Mouse (Mus musculus): Measurements from ENCODE around the gene Asgr2. TPM values are rescaled to one million over a fixed set of nuclear protein-coding genes. Genes with fewer than 3 reads are reported as not detected.

The Asgr2 gene
- polyA plus RNA-seq, 2 experiments, result 0.24 TPM; not detected in 1

DNA sequence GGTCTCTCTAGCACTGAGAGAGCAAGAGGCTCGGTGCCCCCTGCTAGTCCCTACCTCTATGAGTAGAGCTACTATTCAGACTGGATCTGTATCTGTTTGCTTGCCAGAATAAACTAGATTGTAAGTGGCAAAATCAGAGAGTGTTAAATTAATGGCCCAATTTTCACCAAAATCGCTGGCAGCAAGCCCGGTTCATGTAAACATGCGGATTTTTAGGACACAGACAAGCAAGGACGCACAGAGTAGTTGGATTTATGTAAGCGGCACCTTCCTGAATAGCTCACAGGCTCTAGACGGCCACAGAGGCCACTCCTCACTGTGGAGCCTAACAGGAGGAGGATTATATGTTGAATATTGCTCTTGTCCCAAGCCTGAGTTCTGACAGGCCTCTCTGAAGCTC is 39.3 kb upstream of the Asgr2 start:
- no peak for DNase-seq (ENCODE audit: low spot score)
- no peak overlapping the region for H3K9ac ChIP-seq (ENCODE audit: low read depth, low read length, severe bottlenecking)
- H3K4me1 ChIP-seq (ENCODE audit: control insufficient read depth, insufficient read depth, low read length), result no peaks in the 10 kb centered on the region
- no peak overlapping the region for H3K4me2 ChIP-seq (replicated peaks; ENCODE audit: low read depth, low read length, severe bottlenecking)
- no peaks in the 10 kb centered on the region for H3K9me3 ChIP-seq (ENCODE audit: control insufficient read depth, low read length)
- no peak for ATAC-seq (ENCODE audit: low FRiP score, low read depth)
- no peaks in the 10 kb centered on the region for H3K27me3 ChIP-seq (ENCODE audit: control insufficient read depth, insufficient read depth, low read length)
- no peaks in the 10 kb centered on the region for H3K36me3 ChIP-seq (ENCODE audit: control insufficient read depth, insufficient read depth, low read length)
- no peak overlapping the region for H3K4me3 ChIP-seq (replicated peaks; ENCODE audit: low read length)
- no peak for TF ChIP-seq POLR2A (IDR thresholded peaks at IDR 0.05; ENCODE audit: borderline replicate concordance, extremely low read depth, insufficient read depth, insufficient read length)
- H3K27ac ChIP-seq (replicated peaks; ENCODE audit: low read depth, low read length), result no peak overlapping the region
- WGBS, result 58% methylated on average over 7 of the region's 7 CpGs

DNA sequence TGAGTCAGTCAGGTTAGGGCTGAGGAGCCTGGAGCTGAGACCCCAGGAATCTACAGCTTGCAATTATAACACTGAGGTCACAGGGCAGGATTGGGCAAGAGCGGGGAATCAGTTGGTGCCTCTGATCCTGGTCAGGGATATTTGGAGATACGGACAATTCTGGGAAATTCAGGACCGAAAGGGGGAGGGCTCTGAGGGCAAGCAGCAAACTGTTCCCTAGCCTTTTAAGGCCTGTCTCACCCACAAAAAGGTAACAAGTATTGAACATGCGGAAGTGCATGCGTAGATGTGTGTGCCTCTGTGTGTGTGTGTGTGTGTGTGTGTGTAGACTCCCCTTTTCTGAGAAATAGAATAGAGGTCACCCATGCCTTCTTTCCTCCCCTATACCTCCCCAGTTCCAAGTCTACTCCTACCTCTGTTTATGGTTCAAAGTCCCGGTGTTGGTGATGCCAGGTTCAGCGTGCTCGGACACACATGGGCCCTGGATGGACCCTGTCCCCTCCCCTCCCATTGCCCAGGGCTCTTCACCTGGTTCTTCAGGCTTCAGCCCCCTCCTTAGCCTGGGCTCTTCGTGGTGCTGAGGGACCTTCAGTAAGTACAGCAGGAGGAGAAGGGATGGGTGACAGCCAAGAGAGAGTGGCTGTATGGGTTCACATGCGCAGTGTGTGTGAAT is 38.4 kb upstream of the Asgr2 start, which contains the start of gene Asgr1:
Asgr1 (plus strand) TSS at position 188 of the 673 bp plus-strand sequence.
- Histone ChIP-seq H3K27ac (replicated peaks; ENCODE audit: low read depth, low read length) (no peak within 1 kb of the TSS), H3K4me3 (replicated peaks; ENCODE audit: low read length) (no peak within 1 kb of the TSS), H3K36me3 (ENCODE audit: control insufficient read depth, insufficient read depth, low read length) (no peaks in the 10 kb centered on the region), H3K4me1 (ENCODE audit: control insufficient read depth, insufficient read depth, low read length) (no peaks in the 10 kb centered on the region), H3K9me3 (ENCODE audit: control insufficient read depth, low read length) (no peaks in the 10 kb centered on the region), H3K9ac (ENCODE audit: low read depth, low read length, severe bottlenecking) (no peak within 1 kb of the TSS), H3K4me2 (replicated peaks; ENCODE audit: low read depth, low read length, severe bottlenecking) (no peak within 1 kb of the TSS), H3K27me3 (ENCODE audit: control insufficient read depth, insufficient read depth, low read length) (no peaks in the 10 kb centered on the region)
- no peak for TF ChIP-seq POLR2A (IDR thresholded peaks at IDR 0.05; ENCODE audit: borderline replicate concordance, extremely low read depth, insufficient read depth, insufficient read length)
- DNase-seq (ENCODE audit: low spot score) (no peak), ATAC-seq (ENCODE audit: low FRiP score, low read depth) (no peak)
- 84% methylated on average over 10 of the region's 10 CpGs for WGBS

DNA sequence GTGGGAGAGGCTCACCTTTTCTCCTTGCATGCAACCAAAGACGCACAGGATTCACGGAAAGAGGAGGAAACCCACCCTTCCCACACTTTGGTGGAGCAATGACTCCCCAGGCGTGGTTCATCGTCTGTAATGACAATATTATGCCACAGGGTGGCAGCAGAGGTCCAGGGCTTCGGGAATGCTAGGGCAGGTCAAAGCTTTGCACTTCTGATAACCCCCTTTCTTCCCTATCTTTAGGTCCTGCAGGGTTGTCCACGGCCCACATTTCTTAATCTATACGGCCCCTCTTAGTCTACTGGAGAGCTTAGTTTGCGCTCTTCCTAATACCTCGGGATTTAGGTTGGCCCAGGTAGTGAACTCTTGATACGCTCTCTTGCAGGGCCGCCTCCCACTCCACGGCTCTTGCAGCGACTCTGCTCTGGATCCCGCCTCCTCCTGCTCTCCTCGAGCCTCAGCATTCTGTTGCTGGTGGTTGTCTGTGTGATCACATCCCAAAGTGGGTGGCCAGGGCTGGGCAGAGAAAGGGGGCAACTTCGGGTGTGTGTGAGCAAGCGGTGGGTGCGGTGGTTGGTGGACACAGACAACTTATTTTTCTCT is 36.7 kb upstream of the Asgr2 start:
- Histone ChIP-seq H3K4me1 (ENCODE audit: control insufficient read depth, insufficient read depth, low read length) (no peaks in the 10 kb centered on the region), H3K4me2 (replicated peaks; ENCODE audit: low read depth, low read length, severe bottlenecking) (peak overlapping the region; percentile 22), H3K9me3 (ENCODE audit: control insufficient read depth, low read length) (no peaks in the 10 kb centered on the region), H3K27me3 (ENCODE audit: control insufficient read depth, insufficient read depth, low read length) (no peaks in the 10 kb centered on the region), H3K27ac (replicated peaks; ENCODE audit: low read depth, low read length) (no peak overlapping the region), H3K36me3 (ENCODE audit: control insufficient read depth, insufficient read depth, low read length) (no peaks in the 10 kb centered on the region), H3K9ac (ENCODE audit: low read depth, low read length, severe bottlenecking) (no peak overlapping the region), H3K4me3 (replicated peaks; ENCODE audit: low read length) (no peak overlapping the region)
- no peak for TF ChIP-seq POLR2A (IDR thresholded peaks at IDR 0.05; ENCODE audit: borderline replicate concordance, extremely low read depth, insufficient read depth, insufficient read length)
- ATAC-seq (ENCODE audit: low FRiP score, low read depth) (peak; percentile 63), DNase-seq (ENCODE audit: low spot score) (peak; percentile 58)
- 26% methylated on average over 17 of the region's 18 CpGs for WGBS

DNA sequence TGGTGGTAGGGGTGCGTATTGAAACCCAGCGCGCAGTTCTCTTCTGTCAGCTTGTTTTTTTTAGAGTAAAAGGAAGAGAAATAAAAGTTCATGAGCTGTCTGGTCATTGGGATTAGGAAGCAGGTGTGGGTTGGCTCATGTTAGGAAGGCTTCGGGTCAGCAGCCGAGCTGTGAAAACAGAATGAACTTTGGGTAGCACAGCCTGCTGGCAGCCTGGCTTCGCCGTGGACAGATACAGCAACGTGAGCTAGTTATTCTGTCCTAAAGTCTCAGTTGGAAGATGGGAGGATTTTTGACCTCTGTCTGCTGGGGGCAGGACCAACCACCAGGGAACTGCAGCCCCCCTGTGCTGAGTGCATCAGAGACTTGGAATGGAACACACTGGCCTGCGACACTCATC is 34.6 kb upstream of the Asgr2 start:
- no peak for ATAC-seq (ENCODE audit: low FRiP score, low read depth)
- H3K4me3 ChIP-seq (replicated peaks; ENCODE audit: low read length), result no peak overlapping the region
- H3K9me3 ChIP-seq (ENCODE audit: control insufficient read depth, low read length), result no peaks in the 10 kb centered on the region

DNA sequence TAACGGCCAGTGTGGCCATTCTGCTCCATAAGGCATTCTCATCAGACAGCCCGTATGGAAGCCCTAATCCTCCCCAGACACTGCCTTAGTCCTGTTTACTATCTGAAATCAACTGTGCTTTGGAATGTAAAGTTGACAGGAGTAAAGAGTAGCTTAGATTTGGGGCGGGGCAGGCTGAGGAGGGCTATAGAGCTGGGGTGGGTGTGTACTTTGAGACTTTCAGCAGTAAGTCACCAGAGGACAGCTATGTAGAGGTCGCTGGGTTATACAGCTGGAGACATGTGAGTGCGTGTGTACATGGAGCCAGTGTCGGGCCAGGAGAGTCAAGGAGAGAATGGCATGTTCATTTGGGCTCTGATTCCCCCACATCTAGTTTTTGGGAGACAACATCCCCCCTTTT is 32.5 kb upstream of the Asgr2 start:
- no peaks in the 10 kb centered on the region for H3K27me3 ChIP-seq (ENCODE audit: control insufficient read depth, insufficient read depth, low read length)
- WGBS, result 59% methylated on average over 6 of the region's 6 CpGs
- H3K4me3 ChIP-seq (replicated peaks; ENCODE audit: low read length), result no peak overlapping the region
- DNase-seq (ENCODE audit: low spot score), result no peak
- H3K9ac ChIP-seq (ENCODE audit: low read depth, low read length, severe bottlenecking), result no peak overlapping the region
- no peaks in the 10 kb centered on the region for H3K9me3 ChIP-seq (ENCODE audit: control insufficient read depth, low read length)
- no peaks in the 10 kb centered on the region for H3K36me3 ChIP-seq (ENCODE audit: control insufficient read depth, insufficient read depth, low read length)
- H3K4me1 ChIP-seq (ENCODE audit: control insufficient read depth, insufficient read depth, low read length), result no peaks in the 10 kb centered on the region
- no peak for TF ChIP-seq POLR2A (IDR thresholded peaks at IDR 0.05; ENCODE audit: borderline replicate concordance, extremely low read depth, insufficient read depth, insufficient read length)
- ATAC-seq (ENCODE audit: low FRiP score, low read depth), result no peak
- H3K4me2 ChIP-seq (replicated peaks; ENCODE audit: low read depth, low read length, severe bottlenecking), result no peak overlapping the region
- H3K27ac ChIP-seq (replicated peaks; ENCODE audit: low read depth, low read length), result no peak overlapping the region

More for the DNA sequence above, 34.6 kb upstream of the Asgr2 start:
- H3K9ac ChIP-seq (ENCODE audit: low read depth, low read length, severe bottlenecking), result no peak overlapping the region
- no peaks in the 10 kb centered on the region for H3K4me1 ChIP-seq (ENCODE audit: control insufficient read depth, insufficient read depth, low read length)
- no peak for TF ChIP-seq POLR2A (IDR thresholded peaks at IDR 0.05; ENCODE audit: borderline replicate concordance, extremely low read depth, insufficient read depth, insufficient read length)
- no peak overlapping the region for H3K27ac ChIP-seq (replicated peaks; ENCODE audit: low read depth, low read length)
- no peaks in the 10 kb centered on the region for H3K27me3 ChIP-seq (ENCODE audit: control insufficient read depth, insufficient read depth, low read length)
- DNase-seq (ENCODE audit: low spot score), result no peak
- no peak overlapping the region for H3K4me2 ChIP-seq (replicated peaks; ENCODE audit: low read depth, low read length, severe bottlenecking)
- no peaks in the 10 kb centered on the region for H3K36me3 ChIP-seq (ENCODE audit: control insufficient read depth, insufficient read depth, low read length)
- 82% methylated on average over 9 of the region's 9 CpGs for WGBS

Data from limb, embryonic 14.5 days (tissue).